Mouse (Mus musculus): ENCODE results near the gene Dcun1d2. TPM values are rescaled to one million over a fixed set of nuclear protein-coding genes. Genes with fewer than 3 reads are reported as not detected.
A peak's percentile ranks its signal among the peaks of the same experiment; 100 is the strongest.

Dcun1d2 gene
- total RNA-seq, 2 experiments from 2014 or later = 29.3 to 31.1 TPM

DNA sequence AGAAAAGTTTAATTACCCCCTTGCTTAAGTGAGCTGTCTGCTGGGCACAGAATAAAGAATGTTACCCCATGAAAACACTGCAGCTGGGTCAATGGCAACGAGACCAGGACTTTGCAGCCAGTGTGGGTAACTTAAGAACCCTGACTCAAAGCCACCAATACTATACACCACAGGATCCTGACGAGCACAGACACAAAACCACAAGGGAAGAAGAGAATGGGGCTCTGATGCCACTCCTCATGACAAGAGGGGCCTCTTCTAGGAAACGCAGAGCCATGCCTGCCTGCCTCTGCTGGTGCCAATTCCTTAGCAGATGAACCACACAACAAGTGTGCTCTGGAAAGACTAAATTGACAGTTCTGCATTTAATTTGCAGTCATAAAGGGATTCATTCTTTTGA is 24.6 kb downstream of the Dcun1d2 start:
- DNase-seq (ENCODE audit: low spot score in 2 of 2) = no peak

DNA sequence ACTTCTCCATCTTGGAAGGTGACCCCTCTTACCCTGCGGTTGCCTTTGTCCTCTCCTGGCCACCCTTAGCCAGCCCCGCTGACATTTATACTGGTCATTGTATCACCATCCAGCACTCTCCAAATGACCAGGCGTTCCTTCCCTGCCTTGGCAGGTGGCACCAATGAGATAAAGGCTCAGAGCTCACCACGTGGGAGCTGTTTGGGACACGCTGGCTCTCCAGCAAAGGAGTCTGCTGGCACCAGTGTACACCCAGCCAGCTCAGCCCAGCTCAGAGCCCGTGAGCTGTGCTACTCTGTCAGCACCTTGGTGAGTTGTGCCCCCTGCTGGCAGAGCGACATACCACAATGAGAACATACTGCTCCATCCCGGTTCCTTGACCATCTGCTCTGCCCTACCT is 33.9 kb downstream of the Dcun1d2 start, which contains the start of gene Adprhl1:
Gene Adprhl1 (minus strand): TSS at position 144 of the 400 bp plus-strand sequence.
- peak; percentile 71 to 82 for DNase-seq (ENCODE audit: low spot score in 2 of 2)

DNA sequence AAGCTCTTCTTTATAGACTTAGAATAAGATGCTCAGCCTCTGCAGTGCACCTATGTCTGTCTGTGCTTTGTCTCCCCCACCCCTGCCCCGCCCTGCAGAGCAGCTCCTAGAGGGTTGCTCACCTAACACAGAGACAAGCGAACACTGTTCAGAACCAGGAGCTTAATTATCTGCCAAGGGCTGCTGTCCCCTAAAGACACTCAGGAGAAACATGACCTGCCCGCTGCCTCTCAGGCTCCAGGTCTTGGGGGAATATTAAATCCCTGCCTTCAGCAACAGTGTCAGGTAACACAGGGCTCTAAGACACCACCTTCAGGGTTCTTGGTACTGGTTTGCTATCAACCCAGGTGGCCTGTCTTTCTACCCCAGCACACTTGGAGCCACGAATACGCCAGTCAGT is 34.5 kb downstream of the Dcun1d2 start:
- no peak for DNase-seq (ENCODE audit: low spot score in 2 of 2)

DNA sequence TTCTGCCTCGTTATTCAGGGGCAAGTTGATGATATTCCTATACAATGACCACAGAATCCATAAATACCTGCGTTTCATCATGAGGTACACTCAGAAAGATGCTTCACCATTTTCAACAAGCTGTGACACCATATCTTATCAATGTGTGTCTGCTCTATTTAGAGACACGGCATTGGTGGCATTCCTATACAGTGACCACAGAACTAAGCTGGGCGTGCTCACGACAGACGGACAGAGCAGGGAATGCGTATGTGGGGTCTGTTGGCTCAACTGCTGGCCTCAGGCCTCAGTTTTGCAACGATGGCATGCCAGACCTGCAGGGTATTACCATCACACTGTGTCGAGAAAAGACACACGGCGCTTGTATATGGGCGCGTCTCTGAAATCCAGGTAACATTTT is 35.1 kb downstream of the Dcun1d2 start:
- no peak for DNase-seq (ENCODE audit: low spot score in 2 of 2)

DNA sequence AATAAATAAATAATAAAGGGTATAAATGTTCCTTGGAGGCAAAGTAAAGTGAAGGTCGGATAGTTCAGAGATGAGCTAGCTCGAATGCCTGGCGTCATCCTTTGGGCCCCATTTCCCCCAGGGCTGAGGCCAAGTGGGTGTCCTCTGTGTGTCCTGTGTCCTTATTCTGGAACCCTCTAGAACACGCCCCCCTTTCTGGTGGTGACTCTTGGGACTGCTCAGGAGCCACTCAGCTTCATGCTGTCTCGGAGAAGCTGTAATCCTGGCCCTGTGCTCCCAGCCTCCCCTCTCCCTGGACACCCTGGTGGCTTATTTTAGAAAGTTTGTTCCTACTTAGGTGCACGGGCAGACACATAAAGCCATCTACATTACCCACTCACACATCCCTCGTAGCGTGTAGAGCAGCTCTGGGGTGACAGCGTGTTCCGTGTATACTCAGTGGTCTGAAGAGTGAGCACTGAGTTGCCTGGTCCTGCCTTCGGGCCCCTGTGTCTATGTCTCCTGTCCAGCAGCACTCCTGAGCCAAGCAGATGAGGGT is 43.5 kb downstream of the Dcun1d2 start:
- DNase-seq (ENCODE audit: low spot score in 2 of 2) = no peak

DNA sequence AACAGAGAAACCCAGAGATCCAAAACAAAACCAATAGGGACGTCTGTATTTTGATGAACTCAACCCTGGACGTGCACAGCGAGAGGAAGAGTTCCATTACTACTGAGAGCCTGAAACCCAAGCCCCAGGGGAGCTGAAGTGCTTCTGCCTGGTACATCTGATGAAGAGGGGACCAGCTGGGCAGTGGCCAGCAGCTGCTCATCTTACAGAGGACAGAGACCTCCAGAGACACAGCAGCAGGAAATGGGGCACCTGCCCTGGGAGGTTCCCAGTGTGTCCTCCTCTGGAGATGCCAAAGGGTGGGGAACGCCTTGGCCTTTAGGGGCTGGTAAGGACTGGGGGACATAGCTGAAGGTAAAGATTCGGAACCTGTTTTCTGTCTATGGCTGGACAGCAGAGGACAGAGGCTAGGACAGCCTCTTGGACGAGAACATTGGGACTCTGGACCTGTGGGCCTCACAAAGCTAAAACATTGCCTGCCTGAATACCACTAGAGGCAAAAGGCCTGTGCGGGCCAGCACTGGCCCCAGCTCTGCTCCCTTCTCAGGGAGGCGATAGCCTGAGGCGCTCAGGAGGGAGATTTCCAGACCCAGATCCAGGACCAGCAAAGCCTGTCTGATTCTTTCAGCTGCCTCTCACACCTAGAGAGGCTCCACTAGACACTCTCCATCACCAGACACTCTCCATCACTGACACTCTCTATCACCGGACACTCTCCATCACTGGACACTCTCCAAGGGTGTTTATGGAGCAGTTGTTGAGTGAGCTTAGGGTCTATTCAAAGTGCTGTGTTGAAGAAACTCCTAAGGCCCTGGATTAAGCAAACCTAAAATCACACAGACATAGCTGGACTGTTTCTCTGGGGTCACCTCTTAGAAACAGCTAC is 44.7 kb downstream of the Dcun1d2 start:
- DNase-seq (ENCODE audit: low spot score in 2 of 2) = no peak

DNA sequence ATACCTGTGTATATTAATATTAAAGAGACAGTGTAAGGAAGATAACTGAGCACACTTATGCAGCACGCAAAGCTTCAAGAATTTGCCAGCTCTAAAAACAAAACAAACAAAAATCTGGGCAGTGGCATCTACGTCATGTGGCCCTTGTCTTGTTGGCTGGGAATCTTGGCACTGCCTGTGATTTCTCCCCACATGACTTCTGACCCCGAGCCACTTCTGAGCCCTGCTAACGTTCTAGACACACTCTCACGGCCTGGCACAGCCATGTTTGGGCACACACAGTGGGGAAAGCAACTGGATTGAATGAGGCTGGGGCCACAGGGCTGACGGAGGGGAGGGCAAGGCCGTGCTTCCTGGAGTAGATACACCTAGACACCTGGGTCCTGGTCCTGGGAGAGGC is 47.2 kb downstream of the Dcun1d2 start:
- DNase-seq (ENCODE audit: low spot score in 2 of 2) = no peak

DNA sequence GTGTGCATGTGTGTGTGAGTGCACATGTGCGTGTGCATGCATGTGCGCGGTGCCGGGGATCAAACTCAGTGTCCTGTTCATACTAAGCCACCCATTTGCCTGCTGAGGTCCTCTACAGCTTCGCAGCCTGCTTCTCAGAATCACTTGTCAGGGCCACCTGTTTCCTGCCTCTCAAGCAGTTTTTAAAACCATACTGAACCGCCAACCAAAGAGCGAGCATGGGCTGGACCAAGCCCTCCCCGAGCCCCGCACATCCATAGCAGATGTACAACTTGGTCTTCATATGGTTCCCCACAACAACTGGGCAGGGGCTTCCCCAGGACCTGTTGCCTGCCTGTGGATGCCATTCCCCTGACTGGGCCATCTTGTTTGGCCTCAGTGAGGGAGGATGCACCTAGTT is 47.9 kb downstream of the Dcun1d2 start:
- no peak for DNase-seq (ENCODE audit: low spot score in 2 of 2)

DNA sequence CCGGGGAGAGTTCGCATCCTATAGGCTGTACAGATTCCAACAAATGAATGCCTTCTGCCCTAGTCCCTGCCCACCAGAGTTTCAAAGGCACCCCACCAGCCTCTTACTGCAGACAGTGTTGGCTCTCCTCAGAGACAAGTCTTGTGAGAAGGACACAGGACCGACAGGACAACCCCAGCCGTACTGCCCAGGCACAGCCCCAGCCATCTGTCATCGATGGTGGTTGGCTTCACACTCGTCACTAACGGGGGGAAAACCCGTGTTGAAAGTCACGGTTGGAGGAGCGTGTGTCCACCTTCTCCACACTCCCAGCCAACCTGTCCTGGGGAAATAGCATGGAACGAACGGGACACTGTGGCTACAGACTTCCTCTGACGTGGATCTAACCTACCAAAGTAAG is 53.1 kb downstream of the Dcun1d2 start:
- no peak for DNase-seq (ENCODE audit: low spot score in 2 of 2)

DNA sequence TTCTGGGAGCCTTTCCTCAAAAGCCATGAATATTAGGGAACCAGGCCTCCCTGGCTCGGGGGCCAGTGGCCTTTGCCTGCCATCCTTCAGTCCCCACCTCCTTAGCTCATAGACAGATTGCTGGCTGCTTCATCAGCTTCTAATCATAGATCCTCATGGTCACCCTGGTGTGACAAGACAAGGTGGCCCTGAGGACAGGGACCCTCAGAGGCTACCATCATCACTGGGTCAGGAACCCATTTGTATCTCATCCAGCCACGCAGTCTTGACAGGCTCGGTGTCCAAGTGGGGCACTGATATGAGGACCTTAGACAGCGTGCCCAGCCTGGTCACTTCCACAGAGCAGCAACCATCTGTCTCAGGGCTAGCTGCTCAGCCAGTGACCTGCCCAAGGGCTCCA is 57.5 kb downstream of the Dcun1d2 start:
- DNase-seq (ENCODE audit: low spot score in 2 of 2) = no peak

DNA sequence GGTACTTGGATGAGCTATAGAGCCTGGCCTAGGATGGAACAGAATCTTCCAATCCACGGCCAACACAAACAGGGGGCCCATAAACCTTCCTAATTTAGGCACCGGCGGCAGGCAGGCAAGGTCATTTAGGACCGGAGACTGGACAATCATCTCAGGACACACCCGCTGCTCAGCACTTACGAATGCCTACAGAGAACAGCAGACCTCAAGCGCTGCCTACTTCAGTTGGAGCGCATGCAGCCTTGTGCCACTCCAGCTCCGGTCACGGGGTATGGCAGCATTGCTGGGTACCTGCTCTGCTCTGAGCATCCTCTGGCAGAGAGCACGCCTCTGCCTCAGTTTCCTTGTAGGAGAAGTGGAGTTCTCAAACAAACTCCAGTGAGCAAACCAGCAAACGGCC is 58.1 kb downstream of the Dcun1d2 start:
- DNase-seq (ENCODE audit: low spot score in 2 of 2) = no peak

DNA sequence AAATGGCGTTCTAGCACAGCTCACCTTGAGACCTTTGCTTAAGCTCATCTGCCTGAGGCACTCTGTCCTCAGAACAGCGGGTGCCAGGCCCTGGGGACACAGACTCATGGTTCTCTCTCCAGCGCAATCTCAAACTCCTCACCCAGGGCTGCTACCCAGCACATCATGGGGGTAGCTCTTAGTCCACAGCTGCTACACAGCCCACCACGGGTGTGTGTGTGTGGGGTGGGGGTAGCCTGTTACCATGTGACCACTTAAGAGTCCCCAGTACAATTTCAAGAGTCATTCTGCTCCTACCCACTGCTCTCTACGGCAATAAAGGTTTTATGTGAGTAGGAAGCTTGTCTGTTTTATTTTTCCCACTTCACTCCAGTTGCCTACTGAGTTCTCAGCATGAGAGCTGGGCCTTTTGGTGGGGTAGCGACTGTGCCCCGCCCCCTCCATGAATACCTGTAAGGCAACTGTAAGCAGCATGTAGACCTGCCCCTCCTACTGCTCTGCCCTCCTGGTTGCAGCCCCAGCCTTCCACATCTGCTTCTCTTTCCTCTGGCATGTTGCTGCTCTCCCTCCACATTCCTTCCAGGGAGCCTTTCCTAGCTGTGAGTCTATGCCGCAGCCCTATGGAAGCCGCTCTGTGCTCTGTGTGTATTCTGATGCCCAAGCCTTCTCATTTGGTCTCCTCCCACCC is 58.9 kb downstream of the Dcun1d2 start:
- no peak for DNase-seq (ENCODE audit: low spot score in 2 of 2)

DNA sequence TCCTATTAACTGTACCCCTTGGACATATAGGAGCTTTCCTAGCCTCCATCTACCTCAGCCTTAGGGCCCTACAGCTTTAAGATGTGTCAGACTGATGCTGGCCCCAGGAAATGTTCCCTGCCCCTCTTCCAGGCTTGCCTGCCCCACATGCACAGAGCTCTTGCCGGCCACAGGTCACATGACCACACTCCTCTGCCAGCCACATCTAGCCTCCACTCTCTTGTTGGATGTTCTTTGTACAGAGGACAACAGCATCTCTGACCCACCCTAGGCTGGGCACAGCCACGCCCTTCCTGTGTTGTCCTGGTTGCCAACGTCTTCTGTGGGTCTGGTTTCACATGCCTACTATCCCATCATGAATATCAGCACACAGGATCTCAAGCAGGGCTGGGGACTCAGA is 60.7 kb downstream of the Dcun1d2 start:
- DNase-seq (ENCODE audit: low spot score in 2 of 2) = no peak

DNA sequence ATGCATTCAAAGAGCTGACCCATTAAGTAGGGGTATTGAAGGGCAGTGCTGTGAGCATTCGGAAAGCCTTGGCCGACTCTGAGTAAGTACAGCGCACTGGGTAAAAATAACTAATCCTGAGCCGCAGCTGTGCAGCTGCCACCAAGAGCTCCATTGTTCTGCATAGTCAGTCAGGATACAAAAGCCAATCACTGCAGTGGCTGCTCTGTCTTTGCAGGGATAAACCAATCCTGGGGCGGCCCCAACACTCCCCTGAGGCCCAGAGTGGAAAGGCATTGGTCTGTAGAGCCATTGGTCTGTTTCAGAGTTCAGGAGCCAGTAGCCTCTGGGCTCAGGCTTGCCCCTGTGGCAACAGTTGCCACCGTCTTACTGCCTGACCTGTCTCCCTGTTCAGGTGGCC is 61.6 kb downstream of the Dcun1d2 start:
- DNase-seq (ENCODE audit: low spot score in 2 of 2) = no peak

DNA sequence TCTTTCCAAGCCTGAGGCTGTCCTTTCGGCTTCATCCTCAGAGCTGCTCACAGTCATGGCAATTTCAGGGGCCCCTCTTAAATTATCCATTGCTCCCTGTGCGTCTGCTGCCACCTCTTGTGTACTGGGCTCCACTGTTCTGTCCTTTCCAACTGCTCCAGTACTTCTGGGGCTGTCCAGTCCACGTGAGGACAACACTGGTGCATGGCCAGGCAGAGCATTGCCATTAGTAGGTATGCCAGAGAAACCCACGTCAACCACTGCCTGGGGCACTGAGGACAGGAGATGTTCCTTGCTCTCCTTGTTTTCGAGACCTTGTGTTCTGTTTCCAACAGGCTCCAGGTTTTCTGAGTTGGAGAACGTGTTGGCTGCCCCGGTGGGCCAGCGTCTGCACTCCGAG is 63.5 kb downstream of the Dcun1d2 start:
- DNase-seq (ENCODE audit: low spot score in 2 of 2) = no peak

DNA sequence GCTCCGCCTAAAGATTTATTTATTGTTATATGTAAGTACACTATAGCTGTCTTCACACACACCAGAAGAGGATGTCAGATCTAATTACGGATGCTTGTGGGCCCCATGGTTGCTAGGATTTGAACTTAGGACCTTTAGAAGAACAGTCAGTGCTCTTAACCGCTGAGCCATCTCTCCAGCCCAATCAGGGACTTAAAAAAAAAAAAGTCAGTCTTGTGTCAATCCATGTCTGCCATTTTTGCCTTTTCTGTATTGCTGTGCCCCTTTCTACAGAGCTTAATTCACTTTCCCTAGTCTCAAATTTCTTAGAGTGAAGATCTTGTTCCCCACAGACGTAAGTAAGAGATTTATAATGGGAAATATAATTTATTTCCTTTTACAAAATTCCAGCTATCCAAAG is 69.5 kb downstream of the Dcun1d2 start:
- no peak for DNase-seq (ENCODE audit: low spot score in 2 of 2)

DNA sequence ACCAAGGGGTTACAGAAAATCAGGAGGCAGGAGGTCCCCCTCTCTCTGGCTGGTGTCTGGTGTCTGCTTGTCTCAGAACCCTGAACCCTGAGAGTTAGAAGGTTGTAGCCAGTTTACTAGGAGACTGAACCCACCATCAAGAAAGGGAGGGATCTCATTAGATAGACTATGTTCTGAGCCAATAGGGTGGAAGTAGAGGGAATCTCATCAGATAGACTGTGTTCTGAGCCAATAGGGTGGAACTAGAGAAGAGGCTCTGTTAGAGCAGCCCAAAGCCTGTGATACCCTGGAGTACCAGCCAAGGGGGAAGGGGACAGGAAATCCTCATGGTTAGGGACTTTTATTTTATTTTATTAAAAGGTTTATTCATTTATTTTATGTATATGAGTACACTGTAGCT is 69.9 kb downstream of the Dcun1d2 start:
- no peak for DNase-seq (ENCODE audit: low spot score in 2 of 2)

DNA sequence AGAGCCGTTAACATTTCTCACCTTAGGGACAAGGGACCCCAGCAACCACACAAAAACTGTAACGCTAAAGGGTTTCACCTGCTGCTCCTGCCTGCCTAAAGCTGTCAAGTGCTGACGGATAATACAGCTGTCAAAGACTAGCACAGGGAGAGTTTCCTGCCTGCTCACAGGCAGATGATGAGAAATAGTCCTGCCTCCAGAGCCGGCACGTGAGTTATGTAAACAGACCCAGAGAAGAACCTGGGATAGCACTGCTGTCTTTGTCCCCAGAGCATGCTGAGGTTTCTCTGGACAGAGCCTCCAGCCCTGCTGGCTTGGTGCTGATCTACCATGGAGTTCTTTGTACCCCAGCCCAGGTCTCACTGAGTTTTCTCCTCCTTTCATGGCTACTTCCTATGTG is 70.8 kb downstream of the Dcun1d2 start:
- no peak for DNase-seq (ENCODE audit: low spot score in 2 of 2)

DNA sequence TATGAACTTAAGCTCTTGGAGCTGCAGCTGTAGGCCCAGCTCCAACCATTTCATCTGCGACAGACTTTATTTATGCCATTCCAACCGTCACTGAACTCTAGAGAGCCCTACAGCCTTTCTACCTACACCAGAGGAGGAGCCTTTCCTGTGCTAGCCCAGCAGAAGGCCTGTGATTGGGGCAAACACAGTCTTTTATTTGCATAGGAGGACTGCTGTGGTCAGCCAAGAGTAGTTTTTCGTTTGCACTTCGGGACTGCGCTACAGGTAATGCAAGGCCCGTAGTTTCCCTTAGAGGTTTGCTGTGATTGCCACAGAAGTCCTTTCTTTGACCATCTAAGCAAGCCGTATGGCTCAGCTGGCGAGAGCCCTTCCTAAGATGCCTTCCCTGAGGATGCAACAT is 71.5 kb downstream of the Dcun1d2 start:
- no peak for DNase-seq (ENCODE audit: low spot score in 2 of 2)

DNA sequence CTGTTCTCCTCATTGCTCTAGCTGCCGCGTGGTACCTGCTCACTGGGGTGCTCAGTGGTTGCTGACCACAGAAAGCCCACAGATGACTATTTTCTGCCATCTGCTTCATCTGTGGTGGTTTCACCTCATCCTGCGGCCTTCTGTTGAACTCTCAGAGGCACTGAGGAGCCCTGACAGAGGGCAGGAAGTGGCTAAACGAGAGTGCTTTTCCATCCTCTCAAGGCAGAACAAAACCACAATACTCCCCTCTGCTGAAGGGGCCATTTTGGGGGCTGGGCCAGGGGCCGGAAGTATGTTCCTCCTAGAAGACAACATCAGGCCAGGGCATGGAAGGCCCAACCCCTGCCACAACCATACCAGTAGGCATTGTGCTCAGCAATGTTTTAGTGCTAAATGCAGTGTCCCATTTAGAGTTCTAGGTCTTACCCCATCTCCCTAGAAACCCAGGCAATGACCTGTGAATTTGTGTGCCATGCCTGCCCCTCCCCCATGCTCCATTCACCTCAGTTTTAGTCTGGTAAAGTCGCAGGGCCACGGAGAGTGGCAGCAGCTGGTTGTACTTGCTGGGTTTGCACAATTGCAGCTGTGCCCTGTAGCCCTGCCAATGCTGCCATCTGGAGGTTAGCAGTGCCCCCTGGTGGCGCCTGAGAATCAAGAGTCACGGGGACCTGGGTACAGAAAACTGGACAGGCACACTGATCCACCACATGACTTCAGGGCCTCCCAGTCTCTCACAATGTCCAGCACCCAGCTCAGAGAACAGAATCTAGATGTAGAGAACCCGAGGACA is 74.3 kb downstream of the Dcun1d2 start:
- peak; percentile 87 to 91 for DNase-seq (ENCODE audit: low spot score in 2 of 2)

DNA sequence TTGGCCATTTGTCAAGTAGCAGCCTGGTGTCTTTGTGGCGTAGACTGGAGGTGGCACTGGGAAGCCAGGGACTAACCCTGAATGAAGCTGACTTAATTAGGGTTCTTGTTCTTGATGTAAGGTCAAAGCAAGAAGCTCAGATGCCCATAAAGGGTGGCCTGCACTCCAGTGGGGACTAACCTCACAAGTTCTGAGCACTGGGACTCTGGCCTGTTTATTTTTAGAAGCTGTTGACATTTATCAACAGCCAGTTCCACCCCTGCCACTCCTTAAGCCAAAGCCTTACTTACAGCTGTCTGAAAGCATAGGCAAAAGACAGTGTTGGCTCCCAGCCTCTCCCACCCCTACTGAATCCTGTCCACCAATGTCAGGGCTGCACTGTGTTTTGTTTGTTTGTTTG is 78.2 kb downstream of the Dcun1d2 start:
- no peak for DNase-seq (ENCODE audit: low spot score in 2 of 2)

Measured in layer of hippocampus, postnatal 14 days (tissue).